In genomic region chr4:129618031-129618430, GRCm38 (mm10) we compare ENCODE assay signal across 8 mouse cellular contexts. TPM values are rescaled to one million over a fixed set of nuclear protein-coding genes. Genes with fewer than 3 reads are reported as not detected.
DNase-seq lines count a peak whose midpoint lies in the region; ATAC-seq and TF ChIP-seq lines count a peak whose summit lies in the region.

No protein-coding gene starts in this region.

- H3K4me2 ChIP-seq in CH12.LX (ENCODE audit: insufficient read depth, low read depth, poor library complexity, severe bottlenecking): peak overlapping the region; percentile 45; the same call in 1 of the 2 replicates
- peak overlapping the region; percentile 75 for H3K4me2 ChIP-seq in forebrain, embryonic 15.5 days (replicated peaks)
- H3K4me2 ChIP-seq in liver, embryonic 14.5 days (ENCODE audit: low read depth): peak overlapping the region; percentile 91

- no peaks in the 10 kb centered on the region for H3K79me2 ChIP-seq in CH12.LX (replicated peaks; ENCODE audit: control insufficient read depth, extremely low read depth, insufficient read depth, poor library complexity, severe bottlenecking)

- no peak for TF ChIP-seq CTCF in CH12.LX (conservative IDR thresholded peaks at IDR 0.05 in 1 of 2, IDR thresholded peaks at IDR 0.05 in 1 of 2; ENCODE audit: low read depth in 2 of 2, low read length in 2 of 2)
- no peak for TF ChIP-seq CTCF in liver, embryonic 14.5 days (IDR thresholded peaks at IDR 0.05; ENCODE audit: low read depth)

- 94% methylated on average over 5 of the region's 5 CpGs for WGBS in forebrain, embryonic 15.5 days
- WGBS in liver, embryonic 14.5 days (ENCODE audit: insufficient replicate concordance): 86% methylated on average over 5 of the region's 5 CpGs

- peaks cover 23 to 56% of the 10 kb centered on the region in 2 experiments for H3K36me3 ChIP-seq in CH12.LX (replicated peaks in 1 of 2; ENCODE audit: control insufficient read depth in 1 of 2, insufficient read depth in 1 of 2, low read length in 1 of 2)
- H3K36me3 ChIP-seq in forebrain, embryonic 15.5 days: peaks cover 11% of the 10 kb centered on the region
- H3K36me3 ChIP-seq in liver, embryonic 14.5 days (replicated peaks; ENCODE audit: control insufficient read depth, insufficient read depth, low read depth): no peaks in the 10 kb centered on the region; the same call in 1 of the 2 replicates

- peak overlapping the region; percentile 74 to 76 (median 75) for H3K4me3 ChIP-seq in CH12.LX (replicated peaks in 1 of 3; ENCODE audit: low read depth in 2 of 3, low read length in 2 of 3, poor library complexity in 1 of 3)
- peak overlapping the region; percentile 55 for H3K4me3 ChIP-seq in forebrain, embryonic 15.5 days
- peak overlapping the region; percentile 80 to 87 for H3K4me3 ChIP-seq in liver, embryonic 14.5 days (ENCODE audit: insufficient read depth in 1 of 2, low read depth in 2 of 2, low read length in 2 of 2)

- TF ChIP-seq EP300 in CH12.LX (IDR thresholded peaks at IDR 0.05; ENCODE audit: low read length): no peak
- no peak for TF ChIP-seq EP300 in liver, embryonic 14.5 days (IDR thresholded peaks at IDR 0.05; ENCODE audit: low read depth)

- peak; percentile 93 for DNase-seq in heart, adult 11 months
- no peak for DNase-seq in heart, postnatal 10 days
- no peak for DNase-seq in CH12.LX (ENCODE audit: extremely low read depth)
- DNase-seq in liver, embryonic 14.5 days (ENCODE audit: low read depth in 3 of 3, low spot score in 3 of 3): no peak
- DNase-seq in spleen, postnatal 14 days (ENCODE audit: low spot score in 2 of 2): no peak
- no peak for DNase-seq in natural killer cell, adult 2 months (ENCODE audit: low spot score in 2 of 2)
- no peak for DNase-seq in right cerebral cortex, adult 2 months (ENCODE audit: low spot score in 2 of 2)

- in situ Hi-C loops in CH12.LX (cut with MboI; ENCODE audit: low pct_ligation_motif_present, low pct_unique_long_range_greater_than_20kb, low sequenced_read_pairs): loop anchor here (25.0 kb wide), 1 partner anchor 256 kb away; no protein-coding TSS in a partner anchor

- no peak overlapping the region for H3K27ac ChIP-seq in CH12.LX (ENCODE audit: insufficient read depth, low read depth)
- no peak overlapping the region for H3K27ac ChIP-seq in forebrain, embryonic 15.5 days (replicated peaks)
- H3K27ac ChIP-seq in liver, embryonic 14.5 days: no peak overlapping the region

- TF ChIP-seq RAD21 in CH12.LX (IDR thresholded peaks at IDR 0.05; ENCODE audit: low read depth, low read length): no peak

- no peaks in the 10 kb centered on the region for H3K27me3 ChIP-seq in CH12.LX (replicated peaks)
- no peaks in the 10 kb centered on the region for H3K27me3 ChIP-seq in forebrain, embryonic 15.5 days
- H3K27me3 ChIP-seq in liver, embryonic 14.5 days (ENCODE audit: control insufficient read depth, insufficient read depth, low read length): no peaks in the 10 kb centered on the region

- peaks cover 7 to 49% of the 10 kb centered on the region in 2 experiments for H3K4me1 ChIP-seq in CH12.LX (ENCODE audit: control insufficient read depth in 1 of 2, insufficient read depth in 2 of 2)
- H3K4me1 ChIP-seq in forebrain, embryonic 15.5 days: peaks cover 25% of the 10 kb centered on the region
- peaks cover 9 to 13% of the 10 kb centered on the region in 2 experiments for H3K4me1 ChIP-seq in liver, embryonic 14.5 days (replicated peaks; ENCODE audit: control insufficient read depth in 2 of 2, insufficient read depth in 2 of 2, low read length in 1 of 2)

- peak overlapping the region; percentile 93; the same call in 1 of the 2 replicates for H3K9ac ChIP-seq in CH12.LX (ENCODE audit: insufficient read depth, low read depth)
- H3K9ac ChIP-seq in forebrain, embryonic 15.5 days (replicated peaks): peak overlapping the region; percentile 87; the same call in 1 of the 2 replicates
- H3K9ac ChIP-seq in liver, embryonic 14.5 days (replicated peaks): peak overlapping the region; percentile 86

- no peak for ATAC-seq in forebrain, embryonic 15.5 days (replicated peaks)
- no peak for ATAC-seq in liver, embryonic 14.5 days (ENCODE audit: insufficient read depth)

- H3K9me3 ChIP-seq in CH12.LX (replicated peaks; ENCODE audit: low read length): no peaks in the 10 kb centered on the region
- no peaks in the 10 kb centered on the region for H3K9me3 ChIP-seq in forebrain, embryonic 15.5 days
- no peaks in the 10 kb centered on the region for H3K9me3 ChIP-seq in liver, embryonic 14.5 days (ENCODE audit: control insufficient read depth, low read length)

- no peak for TF ChIP-seq POLR2A in CH12.LX (IDR thresholded peaks at IDR 0.05; ENCODE audit: low read depth, low read length)

- dilution Hi-C loops in CH12.LX (cut with MboI; ENCODE audit: extremely low pct_ligation_motif_present, extremely low pct_unique_long_range_greater_than_20kb, low sequenced_read_pairs): no loop called here

- intact Hi-C loops in heart, postnatal 10 days (cut with DNase I): no loop called here

TF ChIP-seq in CH12.LX, 34 proteins besides CTCF, POLR2A, EP300 and RAD21:
- no peak for TF ChIP-seq MAZ (IDR thresholded peaks at IDR 0.05; ENCODE audit: low read depth, low read length)
- TF ChIP-seq SMC3 (IDR thresholded peaks at IDR 0.05; ENCODE audit: low read depth, low read length): no peak
- TF ChIP-seq POLR2AphosphoS2 (IDR thresholded peaks at IDR 0.05; ENCODE audit: low read depth, low read length): no peak
- no peak for TF ChIP-seq MEF2A (IDR thresholded peaks at IDR 0.05; ENCODE audit: borderline replicate concordance, low read depth, low read length)
- no peak for TF ChIP-seq ELF1 (IDR thresholded peaks at IDR 0.05; ENCODE audit: low read depth, low read length)
- no peak for TF ChIP-seq MAX (IDR thresholded peaks at IDR 0.05; ENCODE audit: low read length)
- TF ChIP-seq USF1 (IDR thresholded peaks at IDR 0.05; ENCODE audit: low read depth, low read length): no peak
- no peak for TF ChIP-seq MAFK (IDR thresholded peaks at IDR 0.05; ENCODE audit: insufficient replicate concordance, low read length)
- no peak for TF ChIP-seq JUND (conservative IDR thresholded peaks at IDR 0.05; ENCODE audit: low read depth, low read length)
- TF ChIP-seq NELFE (IDR thresholded peaks at IDR 0.05; ENCODE audit: low read depth, low read length): no peak
- no peak for TF ChIP-seq UBTF (IDR thresholded peaks at IDR 0.05; ENCODE audit: low read depth, low read length)
TF ChIP-seq in CH12.LX: peak in this region for 0.

RNA-seq across cellular contexts. Expression of gene Iqcc, which starts 0.9 kb away (rescaled TPM):
- 10 to 100 TPM; 13.1 to 18.2 TPM for total RNA-seq in heart, postnatal 10 days (2021)
- total RNA-seq in CH12.LX (2012; rRNA removed) (24.3 and 27.0 TPM in 2 replicates), CH12.LX (2014; rRNA removed) (15.9 and 18.4 TPM in 2 replicates)
- 13.5 and 14.1 TPM in 2 replicates for polyA plus RNA-seq in CH12.LX (2012; ENCODE audit: insufficient read length, low read depth)
- 31.4 and 32.5 TPM in 2 replicates for polyA plus RNA-seq in forebrain, embryonic 15.5 days (2015; fragmentation: Nextera tagmentation; extraction: Ambion mirVana)
- 6.2 and 8.8 TPM in 2 replicates for polyA plus RNA-seq in liver, embryonic 14.5 days (2012; rRNA removed)
- 7.0 and 9.2 TPM in 2 replicates for polyA plus RNA-seq in liver, embryonic 14.5 days (2014; fragmentation: Nextera tagmentation; extraction: Ambion mirVana)

RNA-seq across cellular contexts. Expression of gene Dcdc2b, which starts 4.0 kb away (rescaled TPM):
- total RNA-seq in heart, postnatal 10 days (2021): under 1 TPM; 0.52 to 0.84 TPM
- total RNA-seq in CH12.LX (2012; rRNA removed): 0.59 and 1.6 TPM in 2 replicates
- total RNA-seq in CH12.LX (2014; rRNA removed): not detected in 2 replicates
- 0.66 and 1.1 TPM in 2 replicates for polyA plus RNA-seq in CH12.LX (2012; ENCODE audit: insufficient read length, low read depth)
- 3.5 and 3.7 TPM in 2 replicates for polyA plus RNA-seq in forebrain, embryonic 15.5 days (2015; fragmentation: Nextera tagmentation; extraction: Ambion mirVana)
- polyA plus RNA-seq in liver, embryonic 14.5 days (2012; rRNA removed): 0.28 and 0.47 TPM in 2 replicates
- 0.19 and 0.61 TPM in 2 replicates for polyA plus RNA-seq in liver, embryonic 14.5 days (2014; fragmentation: Nextera tagmentation; extraction: Ambion mirVana)

RNA-seq across cellular contexts. Expression of gene Ccdc28b, which starts 5.7 kb away (rescaled TPM):
- 10 to 100 TPM; 35.0 to 41.0 TPM for total RNA-seq in heart, postnatal 10 days (2021)
- 24.0 and 24.2 TPM in 2 replicates for total RNA-seq in CH12.LX (2012; rRNA removed)
- total RNA-seq in CH12.LX (2014; rRNA removed): 27.3 and 35.5 TPM in 2 replicates
- polyA plus RNA-seq in CH12.LX (2012; ENCODE audit: insufficient read length, low read depth): 26.6 and 28.0 TPM in 2 replicates
- polyA plus RNA-seq in forebrain, embryonic 15.5 days (2015; fragmentation: Nextera tagmentation; extraction: Ambion mirVana): 119 and 124 TPM in 2 replicates
- 5.7 and 12.0 TPM in 2 replicates for polyA plus RNA-seq in liver, embryonic 14.5 days (2012; rRNA removed)
- 11.0 and 12.4 TPM in 2 replicates for polyA plus RNA-seq in liver, embryonic 14.5 days (2014; fragmentation: Nextera tagmentation; extraction: Ambion mirVana)

RNA-seq across cellular contexts. Expression of gene Tmem234, which starts 17.6 kb away (rescaled TPM):
- 10 to 100 TPM; 61.7 to 63.5 TPM for total RNA-seq in heart, postnatal 10 days (2021)
- total RNA-seq in CH12.LX (2012; rRNA removed) (111 and 121 TPM in 2 replicates), CH12.LX (2014; rRNA removed) (97.6 and 104 TPM in 2 replicates)
- polyA plus RNA-seq in CH12.LX (2012; ENCODE audit: insufficient read length, low read depth): 112 and 113 TPM in 2 replicates
- polyA plus RNA-seq in forebrain, embryonic 15.5 days (2015; fragmentation: Nextera tagmentation; extraction: Ambion mirVana): 160 and 165 TPM in 2 replicates
- 78.5 and 84.2 TPM in 2 replicates for polyA plus RNA-seq in liver, embryonic 14.5 days (2012; rRNA removed)
- 108 and 129 TPM in 2 replicates for polyA plus RNA-seq in liver, embryonic 14.5 days (2014; fragmentation: Nextera tagmentation; extraction: Ambion mirVana)

RNA-seq across cellular contexts. Expression of gene Eif3i, which starts 17.6 kb away (rescaled TPM):
- total RNA-seq in heart, postnatal 10 days (2021): 100 to 1,000 TPM; 143 to 144 TPM
- 667 and 673 TPM in 2 replicates for total RNA-seq in CH12.LX (2012; rRNA removed)
- total RNA-seq in CH12.LX (2014; rRNA removed): 702 and 753 TPM in 2 replicates
- polyA plus RNA-seq in CH12.LX (2012; ENCODE audit: insufficient read length, low read depth): 418 and 446 TPM in 2 replicates
- 223 and 225 TPM in 2 replicates for polyA plus RNA-seq in forebrain, embryonic 15.5 days (2015; fragmentation: Nextera tagmentation; extraction: Ambion mirVana)
- polyA plus RNA-seq in liver, embryonic 14.5 days (2012; rRNA removed): 223 and 242 TPM in 2 replicates
- polyA plus RNA-seq in liver, embryonic 14.5 days (2014; fragmentation: Nextera tagmentation; extraction: Ambion mirVana): 201 and 225 TPM in 2 replicates
